Mouse (Mus musculus): ENCODE data around the gene Pdpn. TPM values are rescaled to one million over a fixed set of nuclear protein-coding genes. Genes with fewer than 3 reads are reported as not detected.
A peak's percentile ranks its signal among the peaks of the same experiment; 100 is the strongest.

Pdpn gene
- polyA plus RNA-seq, 1 experiment, result 102 TPM

DNA sequence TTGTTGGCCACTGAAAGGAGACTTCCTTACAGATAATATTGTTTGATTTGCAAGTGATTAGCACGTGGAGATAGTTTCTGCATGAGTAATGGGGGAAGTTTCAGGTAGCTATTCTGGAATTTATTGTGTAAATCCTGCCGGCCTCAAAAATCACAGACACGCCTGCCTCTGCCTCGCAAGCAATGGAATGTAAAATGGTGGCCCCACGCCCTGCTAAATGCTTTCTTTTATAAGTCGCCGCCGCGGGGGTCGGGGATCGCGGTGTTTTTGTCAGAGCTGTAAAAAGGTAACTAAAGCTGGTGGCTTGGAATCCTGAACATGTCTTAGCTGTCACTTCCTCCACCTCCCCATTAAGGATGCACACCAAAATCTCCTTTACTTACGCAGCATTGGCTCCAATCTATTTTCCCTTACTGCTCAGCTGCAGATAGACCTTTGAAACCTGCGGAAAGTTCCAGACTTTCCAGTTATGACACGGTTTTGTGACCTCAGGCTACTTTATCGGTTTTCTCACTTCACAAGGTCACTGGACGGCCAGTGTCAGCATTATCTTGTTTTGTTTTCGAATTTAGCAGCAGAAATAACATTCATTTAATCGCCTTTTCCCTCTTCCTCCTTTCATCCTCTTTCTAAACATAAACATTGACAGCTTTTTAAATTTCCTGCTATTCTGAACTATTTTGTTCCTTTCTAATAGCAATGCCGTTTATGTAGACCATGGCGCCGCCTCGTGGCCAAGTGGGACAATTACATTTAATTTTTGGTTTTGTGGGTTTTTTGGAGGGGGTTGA lies 60.9 kb downstream of the Pdpn start:
- Histone ChIP-seq H3K27me3 (ENCODE audit: control insufficient read depth, insufficient read depth, insufficient read length) (no peaks in the 10 kb centered on the region), H3K36me3 (ENCODE audit: control insufficient read depth, insufficient read depth) (no peaks in the 10 kb centered on the region), H3K4me3 (no peak overlapping the region), H3K4me2 (ENCODE audit: low read depth) (peak overlapping the region; percentile 73), H3ac (ENCODE audit: control insufficient read depth, insufficient read length) (no peak overlapping the region), H3K79me2 (ENCODE audit: control insufficient read depth, insufficient read depth) (no peaks in the 10 kb centered on the region)
- no peak for TF ChIP-seq USF1 (IDR thresholded peaks at IDR 0.05; ENCODE audit: low read depth)

DNA sequence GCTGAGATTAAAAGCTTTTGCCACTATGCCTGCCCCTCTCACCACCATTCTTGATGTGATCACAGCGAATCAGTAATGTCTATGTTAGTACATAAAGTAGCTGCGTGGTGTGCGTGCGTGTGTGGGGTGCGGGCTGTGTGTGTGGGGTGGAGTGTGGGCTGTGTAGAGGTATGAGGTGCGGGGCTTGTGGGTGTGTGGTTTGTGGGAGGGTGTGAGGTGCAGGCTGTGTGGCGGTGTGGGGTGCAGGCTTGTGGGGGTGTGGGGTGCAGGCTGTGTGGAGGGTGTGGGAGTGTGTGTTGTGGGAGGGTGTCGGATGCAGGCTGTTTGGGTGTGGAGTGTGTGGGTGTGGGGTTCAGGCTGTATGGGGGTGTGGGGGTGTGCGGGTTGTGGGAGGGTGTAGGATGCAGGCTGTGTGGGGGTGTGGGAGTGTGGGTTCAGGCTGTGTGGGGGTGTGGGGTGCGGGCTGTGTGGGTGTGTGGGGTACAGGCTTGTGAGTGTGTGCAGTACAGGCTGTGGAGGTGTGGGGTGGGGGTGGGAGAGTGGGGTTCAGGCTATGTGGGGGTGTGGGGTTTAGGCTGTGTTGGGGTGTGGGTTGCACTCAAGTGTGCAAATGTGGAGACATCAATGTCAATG lies 67.5 kb downstream of the Pdpn start:
- Histone ChIP-seq H3K4me2 (ENCODE audit: low read depth) (no peak overlapping the region), H3K27me3 (ENCODE audit: control insufficient read depth, insufficient read depth, insufficient read length) (no peaks in the 10 kb centered on the region), H3K36me3 (ENCODE audit: control insufficient read depth, insufficient read depth) (no peaks in the 10 kb centered on the region), H3K79me2 (ENCODE audit: control insufficient read depth, insufficient read depth) (no peaks in the 10 kb centered on the region), H3K4me3 (no peak overlapping the region), H3ac (ENCODE audit: control insufficient read depth, insufficient read length) (no peak overlapping the region)
- no peak for TF ChIP-seq POLR2AphosphoS2 (IDR thresholded peaks at IDR 0.05; ENCODE audit: insufficient read length, low read depth)
- TF ChIP-seq SRF (IDR thresholded peaks at IDR 0.05; ENCODE audit: control insufficient read depth, insufficient read length, low read depth), result no peak
- TF ChIP-seq USF1 (IDR thresholded peaks at IDR 0.05; ENCODE audit: low read depth), result no peak
- TF ChIP-seq TCF12 (IDR thresholded peaks at IDR 0.05; ENCODE audit: insufficient read depth, poor library complexity, severe bottlenecking), result no peak
- TF ChIP-seq REST (IDR thresholded peaks at IDR 0.05; ENCODE audit: insufficient read depth, insufficient read length), result no peak

DNA sequence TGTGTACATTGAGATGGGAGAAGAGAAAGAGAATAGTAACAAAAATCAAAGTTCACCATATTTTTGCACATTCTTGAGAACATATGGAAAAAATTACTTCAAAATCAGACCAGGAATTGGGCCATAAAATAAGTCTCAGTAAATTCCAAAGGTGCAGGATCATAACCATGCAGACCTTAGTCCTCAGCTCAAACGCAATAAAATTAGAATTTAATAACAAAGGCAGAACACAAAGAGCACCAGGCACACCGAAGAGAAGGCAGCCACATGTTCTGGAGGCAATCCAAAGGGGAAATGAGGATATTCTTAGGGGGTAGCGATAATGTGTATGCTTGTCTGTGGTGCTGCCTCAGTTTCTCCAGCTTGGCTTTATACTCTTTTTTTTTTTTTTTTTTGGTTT lies 68.3 kb downstream of the Pdpn start:
- Histone ChIP-seq H3ac (ENCODE audit: control insufficient read depth, insufficient read length) (no peak overlapping the region), H3K79me2 (ENCODE audit: control insufficient read depth, insufficient read depth) (no peaks in the 10 kb centered on the region), H3K36me3 (ENCODE audit: control insufficient read depth, insufficient read depth) (no peaks in the 10 kb centered on the region), H3K27me3 (ENCODE audit: control insufficient read depth, insufficient read depth, insufficient read length) (no peaks in the 10 kb centered on the region), H3K4me2 (ENCODE audit: low read depth) (no peak overlapping the region), H3K4me3 (no peak overlapping the region)
- no peak for TF ChIP-seq POLR2AphosphoS2 (IDR thresholded peaks at IDR 0.05; ENCODE audit: insufficient read length, low read depth)
- no peak for TF ChIP-seq REST (IDR thresholded peaks at IDR 0.05; ENCODE audit: insufficient read depth, insufficient read length)
- TF ChIP-seq POLR2A (IDR thresholded peaks at IDR 0.05; ENCODE audit: insufficient read length, low read depth), result no peak
- no peak for TF ChIP-seq MAX (IDR thresholded peaks at IDR 0.05; ENCODE audit: low read depth)
- TF ChIP-seq TCF3 (IDR thresholded peaks at IDR 0.05; ENCODE audit: insufficient read length, low read depth), result no peak
- no peak for TF ChIP-seq SRF (IDR thresholded peaks at IDR 0.05; ENCODE audit: control insufficient read depth, insufficient read length, low read depth)
- TF ChIP-seq USF1 (IDR thresholded peaks at IDR 0.05; ENCODE audit: low read depth), result no peak
- TF ChIP-seq CEBPB (IDR thresholded peaks at IDR 0.05; ENCODE audit: insufficient read depth, poor library complexity, severe bottlenecking), result no peak
- no peak for TF ChIP-seq E2F4 (IDR thresholded peaks at IDR 0.05; ENCODE audit: insufficient read depth)
- no peak for TF ChIP-seq MYOD1 (IDR thresholded peaks at IDR 0.05; ENCODE audit: control insufficient read depth in 1 of 3, insufficient read length in 2 of 3, low read depth in 2 of 3)
- no peak for TF ChIP-seq TCF12 (IDR thresholded peaks at IDR 0.05; ENCODE audit: insufficient read depth, poor library complexity, severe bottlenecking)
- no peak for TF ChIP-seq MYOG (IDR thresholded peaks at IDR 0.05; ENCODE audit: control insufficient read depth in 1 of 3, insufficient read depth in 1 of 3, insufficient read length in 2 of 3, low read depth in 2 of 3)

DNA sequence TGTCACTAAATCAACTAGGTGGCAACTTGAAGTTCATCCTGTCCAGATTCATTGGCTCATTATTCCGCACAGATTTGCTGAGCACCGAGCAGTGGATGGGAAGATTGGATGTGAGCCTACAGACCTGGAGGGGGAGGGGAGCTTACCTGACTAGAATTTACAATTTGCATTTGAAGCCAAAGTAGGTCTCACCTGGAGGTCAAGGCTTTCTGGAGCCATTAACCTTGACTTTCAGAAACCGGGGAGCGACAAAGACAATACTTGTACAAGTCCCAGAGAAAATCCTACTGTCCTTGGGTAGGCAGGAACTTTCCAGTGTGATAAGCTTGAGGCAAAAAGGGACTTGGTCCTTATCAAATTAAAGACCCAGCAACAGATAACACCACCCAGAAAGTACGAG lies 71.4 kb downstream of the Pdpn start:
- no peak for TF ChIP-seq CEBPB (IDR thresholded peaks at IDR 0.05; ENCODE audit: insufficient read depth, poor library complexity, severe bottlenecking)
- TF ChIP-seq REST (IDR thresholded peaks at IDR 0.05; ENCODE audit: insufficient read depth, insufficient read length), result no peak
- TF ChIP-seq SRF (IDR thresholded peaks at IDR 0.05; ENCODE audit: control insufficient read depth, insufficient read length, low read depth), result no peak
- no peak for TF ChIP-seq POLR2A (IDR thresholded peaks at IDR 0.05; ENCODE audit: insufficient read length, low read depth)
- no peak for TF ChIP-seq USF1 (IDR thresholded peaks at IDR 0.05; ENCODE audit: low read depth)
- TF ChIP-seq MYOD1 (IDR thresholded peaks at IDR 0.05; ENCODE audit: control insufficient read depth in 1 of 3, insufficient read length in 2 of 3, low read depth in 2 of 3), result no peak
- no peak for TF ChIP-seq TCF12 (IDR thresholded peaks at IDR 0.05; ENCODE audit: insufficient read depth, poor library complexity, severe bottlenecking)
- no peak for TF ChIP-seq MYOG (IDR thresholded peaks at IDR 0.05; ENCODE audit: control insufficient read depth in 1 of 3, insufficient read depth in 1 of 3, insufficient read length in 2 of 3, low read depth in 2 of 3)
- TF ChIP-seq MAX (IDR thresholded peaks at IDR 0.05; ENCODE audit: low read depth), result no peak
- no peak overlapping the region for H3ac ChIP-seq (ENCODE audit: control insufficient read depth, insufficient read length)
- H3K4me3 ChIP-seq, result no peak overlapping the region
- no peak overlapping the region for H3K4me2 ChIP-seq (ENCODE audit: low read depth)
- H3K36me3 ChIP-seq (ENCODE audit: control insufficient read depth, insufficient read depth), result no peaks in the 10 kb centered on the region
- H3K79me2 ChIP-seq (ENCODE audit: control insufficient read depth, insufficient read depth), result no peaks in the 10 kb centered on the region
- no peaks in the 10 kb centered on the region for H3K27me3 ChIP-seq (ENCODE audit: control insufficient read depth, insufficient read depth, insufficient read length)

DNA sequence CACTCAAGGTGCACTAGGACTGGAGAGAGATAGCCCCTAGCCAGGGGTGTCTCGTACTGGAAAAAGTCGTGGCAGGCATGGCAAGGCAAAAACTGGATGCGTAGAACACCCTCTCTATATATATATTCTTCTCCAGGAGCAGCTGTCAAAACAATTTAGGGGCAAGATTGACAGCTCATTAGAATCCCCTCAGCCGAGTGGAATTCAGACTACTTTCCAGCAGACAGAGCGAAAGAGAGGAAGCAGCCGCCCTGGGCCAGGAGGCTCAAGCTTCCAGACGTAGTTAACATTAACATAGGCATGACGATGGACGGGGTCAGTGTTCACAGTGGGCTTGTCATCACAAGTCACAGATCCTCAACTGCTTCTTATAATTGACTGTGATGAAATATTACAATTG lies 73.5 kb downstream of the Pdpn start:
- Histone ChIP-seq H3K4me2 (ENCODE audit: low read depth) (no peak overlapping the region), H3ac (ENCODE audit: control insufficient read depth, insufficient read length) (no peak overlapping the region), H3K27me3 (ENCODE audit: control insufficient read depth, insufficient read depth, insufficient read length) (no peaks in the 10 kb centered on the region), H3K79me2 (ENCODE audit: control insufficient read depth, insufficient read depth) (no peaks in the 10 kb centered on the region), H3K4me3 (no peak overlapping the region), H3K36me3 (ENCODE audit: control insufficient read depth, insufficient read depth) (no peaks in the 10 kb centered on the region)
- TF ChIP-seq SRF (IDR thresholded peaks at IDR 0.05; ENCODE audit: control insufficient read depth, insufficient read length, low read depth), result no peak
- no peak for TF ChIP-seq MAX (IDR thresholded peaks at IDR 0.05; ENCODE audit: low read depth)
- no peak for TF ChIP-seq TCF3 (IDR thresholded peaks at IDR 0.05; ENCODE audit: insufficient read length, low read depth)
- TF ChIP-seq USF1 (IDR thresholded peaks at IDR 0.05; ENCODE audit: low read depth), result no peak
- no peak for TF ChIP-seq E2F4 (IDR thresholded peaks at IDR 0.05; ENCODE audit: insufficient read depth)
- TF ChIP-seq MYOG (IDR thresholded peaks at IDR 0.05; ENCODE audit: control insufficient read depth in 1 of 3, insufficient read depth in 1 of 3, insufficient read length in 2 of 3, low read depth in 2 of 3), result no peak
- no peak for TF ChIP-seq POLR2AphosphoS2 (IDR thresholded peaks at IDR 0.05; ENCODE audit: insufficient read length, low read depth)
- no peak for TF ChIP-seq MYOD1 (IDR thresholded peaks at IDR 0.05; ENCODE audit: control insufficient read depth in 1 of 3, insufficient read length in 2 of 3, low read depth in 2 of 3)
- TF ChIP-seq CEBPB (IDR thresholded peaks at IDR 0.05; ENCODE audit: insufficient read depth, poor library complexity, severe bottlenecking), result no peak
- TF ChIP-seq POLR2A (IDR thresholded peaks at IDR 0.05; ENCODE audit: insufficient read length, low read depth), result no peak
- TF ChIP-seq TCF12 (IDR thresholded peaks at IDR 0.05; ENCODE audit: insufficient read depth, poor library complexity, severe bottlenecking), result no peak
- TF ChIP-seq REST (IDR thresholded peaks at IDR 0.05; ENCODE audit: insufficient read depth, insufficient read length), result no peak
